Mouse (Mus musculus): ENCODE measurements around the gene Usp54.

DNA sequence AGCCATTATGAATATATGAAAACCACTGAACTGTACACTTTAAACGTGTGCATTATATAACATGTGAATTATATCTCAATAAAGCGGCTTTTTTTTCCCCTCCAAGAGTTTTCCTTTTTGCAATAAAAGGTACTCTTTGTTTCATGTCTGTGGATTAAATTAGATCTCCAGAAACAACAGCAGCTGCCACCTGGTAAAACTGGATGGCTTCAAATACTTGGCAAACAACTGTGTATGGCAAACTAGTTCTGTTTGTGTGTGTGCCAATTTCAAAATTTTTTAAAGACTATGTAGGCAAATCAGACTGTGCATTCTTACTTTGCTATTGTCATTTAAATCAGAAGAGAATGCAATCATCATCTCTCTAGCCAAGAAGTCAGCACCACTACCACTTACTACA, 19.0 kb downstream of the Usp54 start:
- TF ChIP-seq ZC3H11A (IDR thresholded peaks at IDR 0.05; ENCODE audit: borderline replicate concordance, low read depth, low read length) (no peak), ZNF384 (IDR thresholded peaks at IDR 0.05; ENCODE audit: low read depth, low read length) (no peak), CHD2 (IDR thresholded peaks at IDR 0.05; ENCODE audit: low read depth, low read length) (no peak), HCFC1 (IDR thresholded peaks at IDR 0.05; ENCODE audit: borderline replicate concordance, insufficient read depth, low read length) (no peak), MAFK (IDR thresholded peaks at IDR 0.05; ENCODE audit: insufficient read depth, low read depth, low read length) (no peak)
